Mouse (Mus musculus) neutrophil, adult 5-6 weeks (primary cell): ENCODE measurements around the gene Galnt10. TPM values are rescaled to one million over a fixed set of nuclear protein-coding genes. Genes with fewer than 3 reads are reported as not detected.

Source experiments
- ATAC-seq: fragments of 151-379, 151-347 bp; 2 replicates; pipeline ENCODE4 v1.8.0; 2017; ENCODE audit warnings: mild to moderate bottlenecking, moderate TSS enrichment; ENCODE audit not compliant: insufficient number of reproducible peaks, poor library complexity, low FRiP score, severe bottlenecking; ENCODE audit errors: extremely low read depth
- total RNA-seq: library from RNA; stranded (forward); fragments of 200-1000 nt; gene quantifications from 2 replicates; pipeline ENCODE4 v1.2.3, GENCODE M21; 2017

The Galnt10 gene
- total RNA-seq, 1 experiment from 2014 or later: 18.2 TPM

- ATAC-seq: no peak
These were observed 10.6 kb downstream of the Galnt10 start for GRCm38 (mm10) chr11:57655669-57656325.

GRCm38 (mm10) chr11:57656602-57657275 is 11.5 kb downstream of the Galnt10 start:
- ATAC-seq: no peak

GRCm38 (mm10) chr11:57657370-57658072 is 12.3 kb downstream of the Galnt10 start:
- ATAC-seq: no peak

- no peak for ATAC-seq
These were observed 13.0 kb downstream of the Galnt10 start for GRCm38 (mm10) chr11:57658214-57658613.

GRCm38 (mm10) chr11:57658751-57659150 is 13.5 kb downstream of the Galnt10 start:
- no peak for ATAC-seq

GRCm38 (mm10) chr11:57660156-57660555 is 14.9 kb downstream of the Galnt10 start:
- no peak for ATAC-seq

- ATAC-seq: no peak
These were observed 15.6 kb downstream of the Galnt10 start for GRCm38 (mm10) chr11:57660814-57661213.

GRCm38 (mm10) chr11:57661492-57662229 is 16.4 kb downstream of the Galnt10 start:
- no peak for ATAC-seq

GRCm38 (mm10) chr11:57662231-57662630 is 17.0 kb downstream of the Galnt10 start:
- no peak for ATAC-seq

- ATAC-seq: no peak
These were observed 18.0 kb downstream of the Galnt10 start for GRCm38 (mm10) chr11:57663271-57663670.

- ATAC-seq: no peak
These were observed 19.5 kb downstream of the Galnt10 start for GRCm38 (mm10) chr11:57664741-57665140.

- no peak for ATAC-seq
These were observed 23.0 kb downstream of the Galnt10 start for GRCm38 (mm10) chr11:57668271-57668670.

- ATAC-seq: no peak
These were observed 24.3 kb downstream of the Galnt10 start for GRCm38 (mm10) chr11:57669522-57669921.

GRCm38 (mm10) chr11:57671120-57671697 is 26.0 kb downstream of the Galnt10 start:
- ATAC-seq: no peak

GRCm38 (mm10) chr11:57671797-57672196 is 26.6 kb downstream of the Galnt10 start:
- ATAC-seq: no peak

- 0 out of 2 replicates have a peak, but pooled peaks have one; percentile 11 for ATAC-seq
These were observed 27.8 kb downstream of the Galnt10 start for GRCm38 (mm10) chr11:57672995-57673394.

GRCm38 (mm10) chr11:57673977-57674687 is 28.9 kb downstream of the Galnt10 start:
- no peak for ATAC-seq

- no peak for ATAC-seq
These were observed 32.0 kb downstream of the Galnt10 start for GRCm38 (mm10) chr11:57677261-57677660.
